Mouse (Mus musculus): ENCODE data around the gene Cdc5l. TPM values are rescaled to one million over a fixed set of nuclear protein-coding genes. Genes with fewer than 3 reads are reported as not detected.

Gene Cdc5l
- 73.2 and 78.5 TPM in 2 replicates for total RNA-seq (2014; fragmentation: Nextera tagmentation)
- 106 and 109 TPM in 2 replicates for total RNA-seq (2017)
- polyA plus RNA-seq (2012), result 6.5 and 7.5 TPM in 2 replicates

- no peak for TF ChIP-seq TAL1 (conservative IDR thresholded peaks at IDR 0.05; ENCODE audit: low read depth, low read length)
- H3K27me3 ChIP-seq (ENCODE audit: insufficient read depth, low read length), result no peaks in the 10 kb centered on the region
- no peaks in the 10 kb centered on the region for H3K9me3 ChIP-seq (replicated peaks)
- ATAC-seq (ENCODE audit: extremely low read depth, insufficient number of reproducible peaks, low FRiP score, poor library complexity, severe bottlenecking) (peak; percentile 96), DNase-seq (ENCODE audit: low spot score) (peak; percentile 87)
- H3K4me3 ChIP-seq (ENCODE audit: low read depth, low read length), result peak within 1 kb of the TSS; percentile 95
- H3K36me3 ChIP-seq (replicated peaks), result peaks cover 6% of the 10 kb centered on the region
- H3K4me1 ChIP-seq (ENCODE audit: insufficient read depth, low read depth, low read length), result peaks cover 31% of the 10 kb centered on the region
Observed at GRCm38 (mm10) chr17:45433419-45434261, at the start of gene Cdc5l. Gene Cdc5l (minus strand): TSS chr17:45433737.

DNA sequence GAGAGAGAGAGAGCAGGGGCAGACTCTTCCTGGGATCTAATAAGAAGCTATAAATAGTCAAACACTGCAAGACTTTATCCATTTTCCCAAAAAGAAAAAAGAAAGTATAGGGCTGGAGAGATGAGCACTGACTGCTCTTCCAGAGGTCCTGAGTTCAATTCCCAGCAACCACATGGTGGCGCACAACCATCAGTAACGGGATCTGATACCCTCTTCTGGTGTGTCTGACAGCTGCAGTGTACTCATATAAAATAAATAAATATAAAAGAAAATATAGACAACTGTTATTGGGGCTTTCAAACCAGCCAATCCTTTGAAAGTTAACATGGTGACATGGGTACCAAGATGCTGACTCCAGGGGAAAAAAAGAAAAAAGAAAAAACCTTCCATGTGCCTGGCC is 46.9 kb upstream of the Cdc5l start:
- H3K4me3 ChIP-seq (ENCODE audit: low read depth, low read length), result no peak overlapping the region
- ATAC-seq (ENCODE audit: extremely low read depth, insufficient number of reproducible peaks, low FRiP score, poor library complexity, severe bottlenecking), result no peak
- TF ChIP-seq CTCF (IDR thresholded peaks at IDR 0.05; ENCODE audit: low read depth, low read length) (no peak), POLR2AphosphoS5 (IDR thresholded peaks at IDR 0.05; ENCODE audit: insufficient replicate concordance, low read depth, low read length) (no peak), GATA2 (IDR thresholded peaks at IDR 0.05; ENCODE audit: borderline replicate concordance, low read depth, low read length) (no peak), GATA1 (IDR thresholded peaks at IDR 0.05; ENCODE audit: borderline replicate concordance, low read length) (no peak), TAL1 (conservative IDR thresholded peaks at IDR 0.05; ENCODE audit: low read depth, low read length) (no peak)
- peaks cover 22% of the 10 kb centered on the region for H3K27me3 ChIP-seq (ENCODE audit: insufficient read depth, low read length)
- no peaks in the 10 kb centered on the region for H3K36me3 ChIP-seq (replicated peaks)
- no peak for DNase-seq (ENCODE audit: low spot score)
- H3K9me3 ChIP-seq (replicated peaks), result no peaks in the 10 kb centered on the region
- peaks cover 10% of the 10 kb centered on the region for H3K4me1 ChIP-seq (ENCODE audit: insufficient read depth, low read depth, low read length)

DNA sequence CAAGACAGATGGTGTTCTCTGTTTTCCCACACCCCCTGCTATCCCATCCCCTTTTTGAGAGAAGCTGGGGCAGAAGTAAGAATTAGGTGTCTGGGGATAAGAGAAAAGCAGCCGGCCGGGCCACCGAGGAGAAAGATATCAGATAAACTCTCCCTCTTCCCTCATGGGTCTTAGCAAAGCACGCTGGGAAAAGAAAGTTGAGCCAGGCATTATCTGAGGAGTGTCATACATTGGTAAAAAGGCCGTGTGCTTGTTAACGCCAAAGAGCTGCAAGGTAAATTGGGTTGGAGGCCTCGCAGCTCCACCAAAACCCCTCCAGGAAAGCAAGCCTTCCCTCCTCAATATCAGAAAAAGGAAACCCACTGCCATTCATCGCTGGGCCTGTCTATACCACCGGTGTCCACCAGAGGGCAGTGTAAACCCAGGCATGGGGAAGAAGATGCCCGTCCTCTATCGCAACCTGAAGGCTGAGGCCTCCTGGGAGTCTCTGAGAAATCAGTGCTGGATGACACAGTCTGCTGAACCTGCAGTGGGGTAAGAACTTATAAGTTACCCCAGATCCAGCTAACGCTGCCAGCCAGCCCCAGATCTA is 44.8 kb upstream of the Cdc5l start:
- H3K27me3 ChIP-seq (ENCODE audit: insufficient read depth, low read length), result peaks cover 33% of the 10 kb centered on the region
- TF ChIP-seq GATA1 (IDR thresholded peaks at IDR 0.05; ENCODE audit: borderline replicate concordance, low read length) (no peak), TAL1 (conservative IDR thresholded peaks at IDR 0.05; ENCODE audit: low read depth, low read length) (no peak), POLR2AphosphoS5 (IDR thresholded peaks at IDR 0.05; ENCODE audit: insufficient replicate concordance, low read depth, low read length) (no peak), GATA2 (IDR thresholded peaks at IDR 0.05; ENCODE audit: borderline replicate concordance, low read depth, low read length) (no peak), CTCF (IDR thresholded peaks at IDR 0.05; ENCODE audit: low read depth, low read length) (peak; percentile 99)
- H3K9me3 ChIP-seq (replicated peaks), result no peaks in the 10 kb centered on the region
- H3K4me1 ChIP-seq (ENCODE audit: insufficient read depth, low read depth, low read length), result peaks cover 14% of the 10 kb centered on the region
- DNase-seq (ENCODE audit: low spot score) (peak; percentile 73), ATAC-seq (ENCODE audit: extremely low read depth, insufficient number of reproducible peaks, low FRiP score, poor library complexity, severe bottlenecking) (peak; percentile 34; the same call in 1 of the 2 replicates)
- H3K4me3 ChIP-seq (ENCODE audit: low read depth, low read length), result no peak overlapping the region
- H3K36me3 ChIP-seq (replicated peaks), result no peaks in the 10 kb centered on the region

- DNase-seq (ENCODE audit: low spot score) (no peak), ATAC-seq (ENCODE audit: extremely low read depth, insufficient number of reproducible peaks, low FRiP score, poor library complexity, severe bottlenecking) (no peak)
- Histone ChIP-seq H3K36me3 (replicated peaks) (no peaks in the 10 kb centered on the region), H3K4me3 (ENCODE audit: low read depth, low read length) (peak within 1 kb of the TSS; percentile 49; the same call in 1 of the 2 replicates), H3K9me3 (replicated peaks) (no peaks in the 10 kb centered on the region), H3K4me1 (ENCODE audit: insufficient read depth, low read depth, low read length) (peaks cover 12% of the 10 kb centered on the region), H3K27me3 (ENCODE audit: insufficient read depth, low read length) (peaks cover 26% of the 10 kb centered on the region)
- TF ChIP-seq TAL1 (conservative IDR thresholded peaks at IDR 0.05; ENCODE audit: low read depth, low read length) (no peak), CTCF (IDR thresholded peaks at IDR 0.05; ENCODE audit: low read depth, low read length) (no peak), GATA1 (IDR thresholded peaks at IDR 0.05; ENCODE audit: borderline replicate concordance, low read length) (no peak), POLR2AphosphoS5 (IDR thresholded peaks at IDR 0.05; ENCODE audit: insufficient replicate concordance, low read depth, low read length) (no peak), GATA2 (IDR thresholded peaks at IDR 0.05; ENCODE audit: borderline replicate concordance, low read depth, low read length) (no peak)
Observed at GRCm38 (mm10) chr17:45474669-45475465, 41.3 kb upstream of the Cdc5l start, which contains the start of gene Spats1. Gene Spats1 (minus strand): TSS chr17:45475415.

GRCm38 (mm10) chr17:45474146-45474545 is 40.6 kb upstream of the Cdc5l start:
- no peak for TF ChIP-seq TAL1 (conservative IDR thresholded peaks at IDR 0.05; ENCODE audit: low read depth, low read length)
- TF ChIP-seq POLR2AphosphoS5 (IDR thresholded peaks at IDR 0.05; ENCODE audit: insufficient replicate concordance, low read depth, low read length), result no peak
- no peak for TF ChIP-seq GATA1 (IDR thresholded peaks at IDR 0.05; ENCODE audit: borderline replicate concordance, low read length)
- TF ChIP-seq CTCF (IDR thresholded peaks at IDR 0.05; ENCODE audit: low read depth, low read length), result no peak
- TF ChIP-seq GATA2 (IDR thresholded peaks at IDR 0.05; ENCODE audit: borderline replicate concordance, low read depth, low read length), result no peak
- Histone ChIP-seq H3K9me3 (replicated peaks) (no peaks in the 10 kb centered on the region), H3K27me3 (ENCODE audit: insufficient read depth, low read length) (peaks cover 26% of the 10 kb centered on the region), H3K36me3 (replicated peaks) (no peaks in the 10 kb centered on the region), H3K4me1 (ENCODE audit: insufficient read depth, low read depth, low read length) (peaks cover 12% of the 10 kb centered on the region), H3K4me3 (ENCODE audit: low read depth, low read length) (no peak overlapping the region)
- no peak for ATAC-seq (ENCODE audit: extremely low read depth, insufficient number of reproducible peaks, low FRiP score, poor library complexity, severe bottlenecking)
- no peak for DNase-seq (ENCODE audit: low spot score)

DNA sequence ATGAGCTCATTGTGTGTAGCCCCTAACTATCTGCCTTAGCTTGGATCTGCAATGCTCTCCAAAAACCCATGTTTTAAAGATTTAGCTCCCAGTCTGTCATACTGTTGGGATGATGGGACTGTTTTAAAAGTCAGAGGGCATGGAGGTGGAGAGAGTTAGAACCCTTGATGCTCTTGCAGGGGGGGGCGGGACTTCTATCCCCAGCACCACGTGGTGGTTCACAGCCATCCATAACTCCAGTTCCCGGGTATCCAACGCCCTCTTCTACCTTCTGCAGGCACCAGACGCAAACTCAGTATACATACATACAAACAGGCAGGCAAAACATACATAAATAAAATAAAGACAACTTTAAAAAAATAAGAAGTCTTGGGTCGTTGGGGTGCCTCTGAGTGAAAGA is 40.1 kb upstream of the Cdc5l start:
- DNase-seq (ENCODE audit: low spot score), result no peak
- Histone ChIP-seq H3K4me3 (ENCODE audit: low read depth, low read length) (no peak overlapping the region), H3K4me1 (ENCODE audit: insufficient read depth, low read depth, low read length) (peaks cover 12% of the 10 kb centered on the region), H3K9me3 (replicated peaks) (no peaks in the 10 kb centered on the region), H3K27me3 (ENCODE audit: insufficient read depth, low read length) (peaks cover 26% of the 10 kb centered on the region), H3K36me3 (replicated peaks) (no peaks in the 10 kb centered on the region)
- no peak for ATAC-seq (ENCODE audit: extremely low read depth, insufficient number of reproducible peaks, low FRiP score, poor library complexity, severe bottlenecking)
- TF ChIP-seq GATA2 (IDR thresholded peaks at IDR 0.05; ENCODE audit: borderline replicate concordance, low read depth, low read length) (no peak), POLR2AphosphoS5 (IDR thresholded peaks at IDR 0.05; ENCODE audit: insufficient replicate concordance, low read depth, low read length) (no peak), GATA1 (IDR thresholded peaks at IDR 0.05; ENCODE audit: borderline replicate concordance, low read length) (no peak)
